Mouse (Mus musculus): ENCODE measurements around the gene Rxfp4.

The Rxfp4 gene

GRCm38 (mm10) chr3:88651669-88652618 is 998 bp downstream of the Rxfp4 start:
- DNase-seq (ENCODE audit: low spot score), result no peak

- DNase-seq (ENCODE audit: low spot score), result no peak
Measured at GRCm38 (mm10) chr3:88650713-88651504, 2.0 kb downstream of the Rxfp4 start.

DNA sequence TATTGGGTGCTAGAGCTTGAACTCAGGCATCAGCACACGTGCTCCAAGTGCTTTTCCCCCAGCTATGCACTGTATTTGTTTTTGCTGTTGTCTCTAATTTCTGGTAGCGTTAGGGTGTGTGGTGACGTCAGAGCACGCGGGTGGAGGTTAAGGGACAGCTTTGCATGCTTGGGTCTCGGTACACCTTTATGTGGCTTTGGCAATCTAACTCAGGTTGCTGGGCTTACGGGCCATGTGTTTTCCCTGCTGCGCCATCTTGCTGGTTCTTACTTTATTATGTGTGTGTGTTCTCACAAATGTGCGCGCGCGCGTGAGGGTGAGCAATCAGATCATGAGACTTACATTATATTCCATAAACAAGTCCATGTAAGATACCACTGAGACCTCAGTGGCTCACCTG is 3.0 kb downstream of the Rxfp4 start:
- no peak for DNase-seq (ENCODE audit: low spot score)

- DNase-seq (ENCODE audit: low spot score), result no peak
Measured at GRCm38 (mm10) chr3:88649186-88649585, 3.8 kb downstream of the Rxfp4 start.

DNA sequence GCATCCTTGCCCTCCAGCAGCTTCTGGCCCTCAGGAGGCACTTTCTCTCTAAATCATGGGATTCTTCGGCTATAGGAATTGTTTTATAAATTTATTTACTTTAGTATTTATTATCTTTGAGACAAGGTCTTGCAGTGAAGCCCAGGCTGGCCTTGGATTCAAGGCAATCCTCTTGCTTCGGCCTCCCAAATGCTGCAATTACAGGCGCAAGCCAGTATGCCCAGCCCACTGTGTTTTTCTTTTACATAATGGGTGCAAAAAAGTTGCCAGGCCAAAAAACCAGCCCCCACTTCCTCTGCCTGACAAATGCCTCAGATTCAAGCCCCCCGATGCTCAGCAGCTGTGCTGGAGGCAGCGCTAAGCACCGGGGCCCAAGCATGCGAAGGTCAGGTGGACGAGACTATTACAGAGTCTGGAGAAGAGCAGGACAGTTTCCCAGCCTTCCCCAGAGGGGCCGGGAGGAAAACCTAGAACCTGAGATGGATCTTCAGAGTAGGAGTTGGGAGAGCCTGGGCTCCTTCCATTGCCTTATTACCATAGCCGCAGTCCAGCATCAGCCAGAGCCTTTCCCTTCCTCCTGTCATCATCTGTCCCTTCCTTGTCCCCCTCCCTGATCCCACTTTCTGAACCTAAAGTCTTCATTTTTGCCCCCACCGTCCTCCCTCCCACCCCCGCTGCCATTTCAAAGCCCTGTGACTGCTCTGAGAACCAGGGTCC is 4.3 kb downstream of the Rxfp4 start:
- DNase-seq (ENCODE audit: low spot score), result no peak

DNA sequence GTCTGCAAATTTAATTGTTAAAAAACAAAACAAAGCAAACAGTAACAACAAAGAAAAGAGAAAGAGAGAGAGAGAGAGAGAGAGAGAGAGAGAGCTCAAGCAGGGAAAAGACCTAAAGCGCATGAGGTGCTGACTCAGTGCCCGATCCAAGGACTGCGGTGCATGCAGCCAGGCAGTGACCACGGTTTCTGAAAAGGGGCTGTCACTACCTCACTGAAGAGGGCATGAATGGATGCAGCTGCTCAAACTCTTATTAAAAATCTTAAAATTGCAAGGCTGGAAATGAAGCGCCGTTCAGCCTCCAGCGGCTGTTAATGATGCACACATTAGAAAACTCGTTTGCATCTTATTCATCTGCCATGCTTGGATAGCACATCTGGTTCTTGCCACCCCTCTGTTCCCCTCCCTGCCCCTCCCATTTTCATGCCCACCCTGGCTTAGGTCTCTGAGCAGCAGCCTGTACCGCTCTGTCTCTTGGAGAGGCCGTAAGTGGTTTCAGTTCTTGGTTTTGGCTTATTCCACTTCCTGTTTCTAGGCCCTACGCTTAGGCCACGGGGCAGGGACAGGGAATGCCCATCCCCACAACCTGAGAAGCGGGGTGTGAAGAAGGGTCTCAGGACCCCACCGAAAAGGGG is 5.0 kb downstream of the Rxfp4 start:
- no peak for DNase-seq (ENCODE audit: low spot score)

DNA sequence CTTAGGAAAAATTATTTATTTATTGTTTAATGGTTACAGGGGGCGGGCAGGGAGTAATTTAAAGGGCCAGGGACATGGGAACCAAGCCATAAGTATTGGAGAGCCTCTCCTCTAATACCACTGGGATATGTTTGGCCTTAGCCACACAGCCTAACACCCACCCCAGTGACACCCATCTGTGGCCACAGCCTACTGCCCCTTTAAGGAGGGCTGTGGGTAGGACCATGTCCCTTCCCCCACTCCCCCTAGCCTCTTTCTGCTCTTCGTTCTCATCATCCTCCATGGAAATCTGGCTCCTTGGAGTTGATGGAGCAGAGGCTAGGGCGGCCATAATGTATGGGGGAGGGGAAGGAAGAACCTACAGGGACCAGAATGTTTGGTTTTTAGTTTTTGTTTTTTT is 5.9 kb downstream of the Rxfp4 start:
- no peak for DNase-seq (ENCODE audit: low spot score)

DNA sequence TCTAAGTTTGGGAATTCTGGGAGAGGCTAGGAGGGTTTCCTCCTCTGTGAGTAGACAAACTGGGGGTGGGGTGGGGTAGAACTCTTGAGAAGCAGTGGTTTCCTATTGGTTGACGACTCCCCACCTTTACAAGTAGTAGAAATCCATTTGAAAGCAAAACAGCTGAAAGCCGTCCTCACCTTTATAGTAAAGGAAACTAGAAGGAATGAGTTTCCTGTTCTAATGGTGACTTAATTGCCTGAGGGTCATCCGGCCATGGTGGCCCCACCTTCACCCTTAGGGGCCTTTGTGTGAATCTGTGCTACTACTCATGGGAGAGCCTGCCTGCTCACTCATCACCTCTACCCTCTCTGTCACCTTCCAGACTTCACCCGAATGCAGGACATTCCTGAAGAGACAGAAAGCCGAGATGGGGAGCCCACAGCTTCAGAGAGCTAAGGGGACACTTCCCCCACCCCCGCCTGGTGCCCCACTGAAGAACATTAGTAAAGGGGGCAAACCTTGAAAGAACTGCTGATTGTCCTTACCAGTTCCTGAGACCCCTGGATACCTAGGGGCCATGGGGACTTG is 6.4 kb downstream of the Rxfp4 start:
- no peak for DNase-seq (ENCODE audit: low spot score)

GRCm38 (mm10) chr3:88645937-88646336 is 7.0 kb downstream of the Rxfp4 start:
- DNase-seq (ENCODE audit: low spot score), result no peak

DNA sequence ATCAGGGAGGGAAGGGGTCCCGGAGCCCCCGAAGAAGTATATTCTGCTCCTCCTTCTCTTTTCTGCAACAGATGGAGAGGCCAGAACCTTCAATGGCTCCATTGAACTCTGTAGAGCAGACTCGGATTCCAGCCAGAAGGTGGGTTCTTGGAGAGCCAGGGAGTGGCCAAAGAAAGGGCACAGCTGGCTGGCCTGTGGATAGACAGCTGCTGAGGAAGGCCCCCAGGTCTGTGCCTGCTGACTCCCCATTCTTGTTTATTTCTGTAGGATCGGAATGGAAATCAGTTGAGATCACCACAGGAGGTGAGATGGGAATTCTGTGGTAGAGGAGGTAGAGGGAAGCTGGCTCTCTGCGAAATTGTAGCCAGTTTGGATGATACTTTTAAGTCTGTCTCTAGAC is 9.9 kb downstream of the Rxfp4 start:
- no peak for DNase-seq (ENCODE audit: low spot score)

GRCm38 (mm10) chr3:88640676-88641075 is 12.3 kb downstream of the Rxfp4 start:
- peak; percentile 75 for DNase-seq (ENCODE audit: low spot score)

GRCm38 (mm10) chr3:88639239-88639638 is 13.7 kb downstream of the Rxfp4 start:
- DNase-seq (ENCODE audit: low spot score), result no peak

DNA sequence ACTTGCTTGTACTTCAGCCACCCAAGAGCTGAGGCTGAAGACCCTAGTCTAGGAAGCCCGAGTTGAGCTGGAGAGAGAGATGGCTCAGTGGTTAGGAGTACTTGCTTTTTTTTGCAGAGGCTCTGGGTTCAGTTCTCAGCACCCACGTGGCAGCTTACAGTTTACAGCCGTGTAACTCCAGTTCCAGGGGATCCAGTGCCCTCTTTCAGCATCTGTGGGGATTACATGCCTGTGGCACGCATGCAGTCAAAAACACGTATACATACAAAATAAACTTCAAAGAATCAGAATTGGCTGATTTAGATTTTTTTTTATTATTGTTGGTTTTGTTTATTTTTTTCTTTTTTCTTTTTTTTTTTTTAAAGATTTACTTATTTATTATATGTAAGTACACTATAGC is 15.8 kb downstream of the Rxfp4 start:
- no peak for DNase-seq (ENCODE audit: low spot score)

DNA sequence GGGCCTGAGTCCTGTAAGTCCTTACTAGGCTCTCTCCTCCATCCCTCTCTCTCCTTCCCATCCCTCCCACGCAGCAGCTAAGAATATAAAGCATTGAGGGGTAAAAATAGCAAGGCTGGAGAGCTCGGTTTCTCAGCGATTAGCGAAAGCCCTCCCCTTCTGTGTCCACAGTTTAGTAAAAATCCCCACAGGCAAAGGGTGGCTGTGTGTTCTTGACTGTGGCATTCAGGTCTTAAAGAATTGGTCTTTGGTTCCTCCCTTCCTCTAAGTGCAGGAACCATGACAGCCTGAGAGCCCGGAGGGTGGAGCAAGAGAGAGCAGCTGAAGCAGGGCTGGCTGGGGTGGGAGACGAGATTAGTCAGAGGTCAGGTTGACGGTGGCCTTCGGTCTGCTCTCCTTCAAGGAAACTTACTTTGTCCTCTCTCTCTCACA is 16.4 kb downstream of the Rxfp4 start:
- no peak for DNase-seq (ENCODE audit: low spot score)

- DNase-seq (ENCODE audit: low spot score), result no peak
Measured at GRCm38 (mm10) chr3:88635506-88636275, 17.3 kb downstream of the Rxfp4 start.

- DNase-seq (ENCODE audit: low spot score), result no peak
Measured at GRCm38 (mm10) chr3:88633056-88633455, 19.9 kb downstream of the Rxfp4 start.

DNA sequence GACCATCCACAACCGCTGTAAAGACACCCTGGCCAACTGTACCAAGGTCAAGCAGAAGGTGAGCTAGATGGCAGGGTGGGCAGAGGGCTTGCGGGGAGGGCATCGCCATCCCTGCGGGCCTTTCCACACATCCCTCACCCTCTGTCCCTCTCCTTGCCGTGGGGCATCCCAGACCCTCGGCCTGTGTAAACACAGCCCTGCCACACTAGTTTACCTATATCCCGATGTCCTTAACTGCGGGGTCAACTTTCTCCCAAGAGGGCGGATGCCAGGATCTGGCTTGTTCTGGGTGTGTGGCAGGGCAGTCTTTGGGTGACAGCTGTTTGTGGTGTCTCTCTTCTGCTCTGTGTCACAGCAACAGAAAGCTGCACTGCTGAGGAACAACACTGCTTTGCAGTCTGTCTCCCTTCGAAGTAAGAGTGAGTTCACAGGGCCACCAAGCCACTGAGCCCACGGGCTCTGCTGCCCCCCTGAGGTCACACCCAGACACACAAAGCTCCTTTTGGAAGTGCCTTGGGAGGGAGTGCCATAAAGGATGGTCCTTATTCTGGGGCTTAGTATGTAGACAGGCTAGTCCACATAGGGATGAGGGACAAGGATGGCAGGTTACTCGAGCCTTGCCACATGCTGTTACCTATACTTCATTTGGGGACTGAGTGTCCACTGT is 20.9 kb downstream of the Rxfp4 start:
- peak; percentile 58 for DNase-seq (ENCODE audit: low spot score)

DNA sequence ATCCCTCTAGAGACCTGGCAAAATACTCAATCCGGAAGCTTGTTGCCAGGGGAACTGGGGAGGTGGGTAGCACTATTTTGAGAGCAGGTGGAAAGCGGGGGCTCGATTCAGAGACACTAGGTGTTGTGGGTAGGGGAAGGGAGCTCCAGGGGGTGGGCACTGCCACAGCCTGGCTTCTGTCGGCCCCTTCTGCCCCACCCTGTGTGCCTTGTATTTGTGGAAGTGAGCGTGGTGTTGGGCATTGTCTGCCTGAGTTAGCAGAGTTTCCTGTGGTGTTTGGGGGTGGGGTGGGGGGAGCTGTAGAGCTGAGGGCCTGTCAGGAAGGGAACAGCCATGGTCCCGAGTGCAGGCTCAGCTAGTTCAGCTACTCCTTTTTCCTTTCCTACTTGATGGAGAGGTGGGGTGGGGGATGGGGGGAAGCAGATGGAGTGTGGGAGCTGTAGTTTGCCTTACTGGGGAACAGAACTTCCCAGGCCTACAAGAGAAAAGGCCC is 22.0 kb downstream of the Rxfp4 start:
- DNase-seq (ENCODE audit: low spot score), result no peak

DNA sequence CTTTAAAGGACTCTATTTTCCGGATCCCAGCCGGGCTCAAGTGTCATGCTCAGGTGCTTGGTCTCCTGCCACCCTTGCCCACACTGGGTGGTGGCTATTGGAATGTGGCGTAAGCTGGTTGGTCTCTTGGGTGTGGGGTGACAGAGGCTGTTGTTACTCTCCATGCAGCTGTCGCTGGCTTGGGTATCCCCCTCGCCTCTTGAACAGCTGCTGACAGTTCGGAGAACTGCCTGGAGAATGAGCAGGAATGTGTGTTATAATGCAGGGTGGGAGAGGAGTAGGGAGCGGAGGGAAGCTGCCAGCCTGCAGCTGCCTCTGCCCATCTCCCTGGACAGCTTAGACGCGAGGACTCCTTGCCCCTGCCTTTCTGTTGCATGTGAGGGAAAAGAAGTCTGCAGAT is 22.9 kb downstream of the Rxfp4 start:
- DNase-seq (ENCODE audit: low spot score), result no peak

DNA sequence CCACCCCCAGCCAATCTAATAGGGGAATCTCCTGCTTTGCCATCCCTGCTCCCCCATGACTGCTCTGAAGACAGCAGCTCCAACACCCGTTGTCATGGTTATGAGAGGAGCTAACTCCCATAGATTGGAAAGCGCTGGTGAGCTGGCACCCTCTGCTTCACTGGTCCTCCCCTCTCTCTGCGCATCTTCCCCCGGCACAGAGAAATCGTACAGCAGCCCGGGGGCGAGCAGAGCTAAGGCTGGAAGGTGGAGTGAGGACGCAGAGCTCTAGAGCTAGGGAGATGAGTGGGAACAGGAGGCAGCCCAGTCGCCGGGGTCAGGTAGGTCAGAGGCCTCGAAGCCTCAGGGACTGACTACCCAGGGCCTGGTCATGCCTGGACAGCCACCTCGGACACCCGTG is 23.7 kb downstream of the Rxfp4 start:
- DNase-seq (ENCODE audit: low spot score), result no peak
